Mouse (Mus musculus) kidney, postnatal 4 days (tissue): ENCODE data around the gene Ccdc88c.

ENCODE experiments used
- DNase-seq, 2 experiments: peaks; one replicate each; pipeline ENCODE4 v3.0.0; 2021; ENCODE audit warnings: mixed read lengths in 2 of 2

Ccdc88c gene

DNA sequence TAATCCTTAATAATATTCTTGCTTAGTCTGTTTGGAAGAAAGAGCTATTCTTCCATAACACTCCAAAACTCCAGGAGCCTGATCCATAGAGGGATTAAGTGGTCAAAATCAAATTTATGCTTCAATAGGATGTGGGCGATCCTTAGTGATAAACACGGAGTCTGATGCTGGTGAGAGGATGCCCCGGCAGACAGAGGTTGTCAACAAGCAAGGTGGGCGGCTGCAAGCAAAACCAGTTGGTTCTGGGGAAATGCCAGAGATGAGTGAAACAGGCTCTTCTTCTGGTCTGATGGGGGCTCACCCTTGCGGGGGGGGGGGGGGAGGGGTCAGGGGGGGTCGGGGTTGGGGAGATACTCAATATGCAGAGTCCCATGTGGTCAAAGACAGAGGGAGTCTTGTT, 152.9 kb downstream of the Ccdc88c start:
- DNase-seq: no peak

DNA sequence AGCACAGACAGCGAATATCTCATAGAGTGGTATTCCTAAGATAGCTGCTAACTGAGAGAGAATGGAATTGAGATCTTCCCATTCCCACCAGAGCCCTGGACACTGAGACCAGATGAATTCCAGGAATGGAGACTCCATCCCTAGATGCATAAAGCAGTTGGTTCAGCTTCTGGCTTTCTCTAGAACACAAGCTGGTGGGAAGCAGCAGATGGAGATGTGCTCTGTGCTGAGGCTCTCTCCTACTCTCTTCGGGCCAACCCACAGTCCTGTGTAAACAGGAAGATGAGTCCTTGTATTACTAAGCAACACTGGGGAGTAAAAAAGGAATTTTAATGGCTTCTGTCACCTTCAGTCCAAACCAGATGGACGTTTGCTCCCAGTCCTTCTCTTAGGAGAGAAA, 153.3 kb downstream of the Ccdc88c start:
- DNase-seq: no peak

DNA sequence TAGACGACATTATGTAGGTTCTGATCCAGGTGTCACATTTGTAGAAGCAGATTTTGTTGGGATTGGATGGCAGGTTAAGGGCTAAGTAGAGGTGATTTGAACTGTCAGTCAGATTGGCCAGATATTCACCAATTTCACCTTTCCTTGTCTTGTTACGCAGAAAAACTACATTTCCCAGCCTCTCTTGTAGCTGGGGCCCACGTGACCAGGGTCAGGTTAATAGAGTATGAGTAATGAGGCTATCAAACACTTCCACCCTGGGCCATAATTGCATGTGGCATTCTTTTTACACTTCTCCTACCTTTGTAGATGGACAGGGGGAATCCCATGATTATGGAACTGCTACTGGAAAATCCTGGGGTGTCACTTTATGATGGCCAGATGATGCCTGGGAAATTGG, 155.2 kb downstream of the Ccdc88c start:
- no peak for DNase-seq

DNA sequence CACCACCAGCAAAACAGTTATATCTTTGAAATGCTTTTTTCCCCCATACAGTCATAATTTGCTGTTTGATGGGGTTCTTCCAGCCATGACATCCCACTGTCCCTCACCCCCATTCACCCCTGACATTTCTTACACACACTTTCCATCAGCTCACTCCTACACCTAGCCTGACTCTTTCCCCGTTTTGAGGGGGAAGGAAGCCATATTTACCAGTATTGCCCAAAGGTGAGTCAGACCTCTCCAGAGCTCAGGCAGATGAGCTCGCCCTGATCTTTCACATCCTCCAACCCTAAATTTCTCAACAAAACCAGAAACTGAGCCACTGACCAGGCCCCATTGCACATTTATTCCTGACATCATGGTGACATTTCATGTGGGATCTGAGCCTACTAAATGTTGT, 157.0 kb downstream of the Ccdc88c start:
- no peak for DNase-seq

DNA sequence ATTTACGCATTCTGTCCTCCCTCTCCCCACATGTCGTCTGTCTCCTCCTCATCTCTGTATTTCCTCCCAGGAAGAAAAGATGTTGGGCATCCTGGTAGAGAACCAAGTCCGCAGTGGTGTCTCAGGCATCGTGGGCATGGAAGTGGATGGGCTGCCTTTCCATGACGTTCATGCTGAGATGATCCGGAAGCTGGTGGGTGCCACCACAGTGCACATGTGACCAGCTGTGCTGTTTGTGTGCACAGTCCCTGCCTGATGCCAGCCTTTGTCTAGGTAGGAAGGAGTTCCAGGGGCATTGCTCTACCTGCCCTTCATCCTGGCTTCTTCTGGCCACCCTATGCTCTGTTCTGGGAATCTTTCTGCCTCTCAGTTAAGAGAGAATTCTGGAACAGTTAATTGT, 157.6 kb downstream of the Ccdc88c start:
- no peak for DNase-seq

DNA sequence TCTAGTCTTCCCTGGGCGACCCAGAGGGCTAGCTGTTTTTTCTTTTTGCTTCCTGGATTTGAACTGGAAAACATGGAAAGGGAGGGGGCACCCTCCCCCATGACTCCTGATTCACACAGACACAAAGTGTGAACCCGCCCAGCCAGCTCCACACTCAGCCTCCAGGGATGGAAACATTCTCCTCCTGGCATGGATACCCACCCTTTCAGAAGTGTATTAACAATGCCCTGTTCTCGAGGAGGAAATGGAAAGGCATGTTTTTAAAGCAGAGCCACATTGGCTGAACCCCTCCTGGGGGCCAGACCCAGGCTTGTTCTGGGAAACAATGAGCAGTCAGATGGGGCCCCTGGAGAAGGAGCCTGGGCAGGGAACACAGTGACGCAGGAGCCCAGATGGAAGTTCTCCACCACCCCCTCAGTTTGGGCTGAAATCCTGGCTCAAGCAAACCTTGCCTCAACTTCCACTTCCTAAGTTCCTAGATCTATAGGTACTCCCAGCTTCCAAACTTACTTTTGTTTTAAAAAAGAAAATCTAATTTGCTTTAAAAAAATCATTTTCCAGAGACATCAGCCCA, 160.7 kb downstream of the Ccdc88c start:
- DNase-seq: no peak

DNA sequence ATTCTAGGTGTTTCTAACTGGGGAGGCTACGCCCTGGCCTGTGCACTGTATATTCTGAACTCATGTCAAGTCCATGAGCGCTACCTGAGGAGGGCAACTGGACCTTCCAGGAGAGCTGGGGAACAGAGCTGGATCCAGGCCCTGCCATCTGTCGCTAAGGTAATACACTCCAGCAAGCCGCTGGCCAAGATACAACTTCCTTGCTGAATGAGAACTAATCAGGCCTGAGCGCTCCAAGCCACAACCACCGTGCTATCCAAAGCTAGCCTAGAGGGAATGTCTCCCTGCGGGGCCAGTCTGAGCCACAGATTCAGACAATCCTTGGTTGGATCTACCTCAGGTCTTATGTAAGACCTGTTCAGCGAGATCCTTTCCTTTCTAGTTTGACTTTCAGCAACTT, 161.8 kb downstream of the Ccdc88c start:
- no peak for DNase-seq

DNA sequence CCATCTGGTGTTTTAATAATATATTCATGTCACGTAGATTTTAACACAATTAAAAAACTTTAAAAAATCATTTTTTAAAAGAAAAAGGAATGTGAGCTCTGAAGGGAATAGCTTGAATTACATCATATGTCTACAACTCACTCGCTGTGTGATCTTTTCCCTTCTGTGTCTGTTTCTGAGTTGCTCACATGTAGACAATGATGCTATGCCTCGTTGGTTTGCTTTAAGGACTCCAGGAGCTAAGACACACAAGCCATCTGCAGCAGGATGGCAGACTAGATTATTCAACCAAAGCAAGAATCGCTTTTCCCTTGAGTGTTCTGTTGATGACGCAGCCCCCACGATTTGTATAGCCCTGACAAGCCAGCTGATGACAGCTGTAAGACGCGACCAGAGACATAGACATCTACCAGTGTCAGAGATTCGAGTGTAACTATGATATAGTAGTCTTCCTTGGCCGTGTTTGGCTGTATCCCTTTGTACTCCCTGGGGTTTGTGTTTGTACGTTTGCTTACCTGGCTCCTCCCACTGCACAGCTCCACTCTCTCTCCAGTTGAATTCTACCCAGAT, 163.3 kb downstream of the Ccdc88c start:
- no peak for DNase-seq

DNA sequence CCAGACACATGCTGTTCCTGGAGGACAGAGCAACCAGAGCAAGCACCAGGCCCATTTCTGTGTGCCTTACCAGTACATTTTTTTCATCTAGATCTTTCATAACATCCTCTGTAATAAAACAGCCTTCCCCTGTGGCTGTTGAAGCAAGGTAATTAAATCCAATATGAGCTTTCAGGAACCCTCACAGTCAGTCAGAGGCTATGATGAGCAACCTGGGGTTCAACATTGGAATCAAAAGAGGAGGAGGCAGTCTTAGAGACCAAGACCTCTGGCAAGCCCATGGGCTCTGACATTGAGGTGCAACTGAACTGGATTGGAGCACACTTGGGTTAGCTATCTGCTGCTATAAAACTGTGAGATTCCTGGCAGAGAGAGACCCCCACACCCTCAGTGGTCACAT, 163.8 kb downstream of the Ccdc88c start:
- no peak for DNase-seq

DNA sequence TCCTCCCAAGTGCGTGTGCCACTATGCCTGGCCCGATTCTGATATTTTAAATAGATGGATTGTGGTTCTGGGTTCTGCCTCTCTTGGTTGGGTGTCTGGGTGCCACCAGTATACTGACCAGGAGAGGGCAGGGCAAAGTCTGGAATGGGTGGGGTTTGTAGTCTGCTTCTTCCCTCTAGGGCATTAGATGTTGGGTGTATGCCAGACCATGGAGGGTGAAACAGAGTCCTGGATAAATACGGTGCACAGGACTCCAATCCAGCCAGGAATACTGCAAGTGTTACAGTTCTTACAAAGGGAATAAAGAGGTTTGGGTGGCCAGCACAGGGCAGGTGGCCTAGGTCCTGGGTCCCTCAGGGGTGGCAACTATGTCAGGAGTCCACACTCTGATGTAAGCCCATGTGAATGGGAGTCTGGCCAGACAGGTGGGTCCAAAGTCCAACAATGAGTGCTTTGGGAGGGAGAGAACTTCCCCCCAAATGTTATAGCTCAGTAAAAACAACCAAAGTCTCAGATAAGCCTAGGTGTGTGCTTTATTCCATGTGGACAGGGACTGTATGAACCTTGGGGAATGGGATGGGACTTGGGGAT, 165.9 kb downstream of the Ccdc88c start:
- peak in 1 of 2 experiments; percentile 15 for DNase-seq

DNA sequence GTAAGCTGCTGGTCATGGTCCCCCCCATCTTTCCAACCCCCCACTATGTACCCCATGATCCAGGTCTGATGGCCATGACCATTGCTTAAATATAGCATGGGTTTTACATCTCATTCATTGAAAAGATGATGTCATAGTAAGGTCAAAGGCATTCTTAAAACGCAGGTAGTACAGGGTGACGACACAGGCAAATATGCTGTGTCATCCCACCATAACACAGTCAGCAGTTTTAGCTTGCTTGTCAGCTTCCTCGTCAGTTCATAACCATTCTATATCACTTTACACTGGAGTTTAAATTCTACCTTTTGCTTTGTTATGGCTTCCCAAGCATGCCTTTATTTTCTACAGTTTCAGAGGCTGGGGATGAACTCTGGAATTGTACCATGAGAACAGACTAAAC, 166.6 kb downstream of the Ccdc88c start:
- DNase-seq: no peak
